ENCODE assay signal across 17 mouse cellular contexts in the genomic region with DNA sequence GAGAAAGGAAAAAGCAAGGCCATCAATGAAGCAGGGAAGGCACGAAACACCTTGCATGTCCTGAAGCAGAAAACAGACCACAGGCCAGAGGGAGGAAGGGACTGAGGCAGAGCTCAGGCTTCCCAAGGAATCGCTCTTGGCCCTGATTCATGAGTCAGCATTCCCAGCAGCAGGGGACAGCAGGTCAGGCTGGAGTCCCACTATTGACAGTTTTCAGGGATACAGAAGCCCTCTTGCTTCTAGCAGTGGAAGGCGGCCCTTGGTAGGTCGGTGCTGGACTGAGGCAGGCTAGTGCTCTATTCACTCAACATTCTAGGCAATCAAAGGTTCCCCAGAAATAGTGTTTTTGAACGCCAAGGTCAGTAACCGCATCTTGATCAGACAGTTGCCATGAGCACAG. TPM values are rescaled to one million over a fixed set of nuclear protein-coding genes. Genes with fewer than 3 reads are reported as not detected.
DNase-seq lines count a peak whose midpoint lies in the region; ATAC-seq and TF ChIP-seq lines count a peak whose summit lies in the region.
"Had no signal": no experiment of that assay in that cellular context is flagged by ENCODE, and none has a peak within 500 bp of the region (broad histone marks: within the 10 kb centered on the region; RNA-seq: fewer than 3 reads in every experiment).

No protein-coding gene starts in this region.

- H3K27me3 ChIP-seq in heart, embryonic 11.5 days (ENCODE audit: control insufficient read depth, insufficient read depth, low read length), result no peaks in the 10 kb centered on the region
- no peaks in the 10 kb centered on the region for H3K27me3 ChIP-seq in midbrain, embryonic 12.5 days
- H3K27me3 ChIP-seq in midbrain, embryonic 16.5 days (ENCODE audit: control insufficient read depth, insufficient read depth, low read depth, low read length), result no peaks in the 10 kb centered on the region
- H3K27me3 ChIP-seq in liver, postnatal 0 days (ENCODE audit: insufficient read depth, low read length), result no peaks in the 10 kb centered on the region
- H3K27me3 ChIP-seq: lung, embryonic 15.5 days had no signal

- peak; percentile 39 for DNase-seq in cerebellum, adult 11-12 months
- no peak for DNase-seq in cerebellum, adult 11 months
- no peak for DNase-seq in heart, adult 8-10 months (ENCODE audit: low spot score)
- no peak for DNase-seq in liver, postnatal 0 days
- no peak for DNase-seq in urinary bladder, postnatal 4 days (ENCODE audit: low spot score in 2 of 2)
- DNase-seq: forebrain, postnatal 0 days; gastrocnemius, postnatal 10 days; heart, postnatal 14 days; kidney, postnatal 14 days had no signal

- no peak for TF ChIP-seq CTCF in liver, postnatal 0 days (IDR thresholded peaks at IDR 0.05; ENCODE audit: low read depth)

- no peaks in the 10 kb centered on the region for H3K36me3 ChIP-seq in heart, embryonic 11.5 days (ENCODE audit: control insufficient read depth, insufficient read depth, low read length)
- H3K36me3 ChIP-seq in midbrain, embryonic 12.5 days, result no peaks in the 10 kb centered on the region
- H3K36me3 ChIP-seq in midbrain, embryonic 16.5 days (ENCODE audit: control insufficient read depth, insufficient read depth, low read length), result no peaks in the 10 kb centered on the region
- peaks cover 15% of the 10 kb centered on the region; the same call in 1 of the 2 replicates for H3K36me3 ChIP-seq in liver, postnatal 0 days (replicated peaks; ENCODE audit: insufficient read depth, low read length)
- H3K36me3 ChIP-seq: lung, embryonic 15.5 days had no signal

- ATAC-seq in heart, embryonic 11.5 days (replicated peaks; ENCODE audit: insufficient number of reproducible peaks, low FRiP score, low TSS enrichment), result no peak
- no peak for ATAC-seq in midbrain, embryonic 12.5 days (ENCODE audit: low FRiP score, low read depth)
- ATAC-seq in midbrain, embryonic 16.5 days, result no peak
- ATAC-seq in liver, postnatal 0 days, result no peak
- ATAC-seq: forebrain, postnatal 0 days had no signal

- no peak overlapping the region for H3K4me2 ChIP-seq in heart, embryonic 11.5 days
- no peak overlapping the region for H3K4me2 ChIP-seq in midbrain, embryonic 12.5 days (replicated peaks)
- no peak overlapping the region for H3K4me2 ChIP-seq in midbrain, embryonic 16.5 days (ENCODE audit: low read length)
- peak overlapping the region; percentile 71 for H3K4me2 ChIP-seq in liver, postnatal 0 days (ENCODE audit: low read depth, low read length)
- H3K4me2 ChIP-seq: lung, embryonic 15.5 days had no signal

- H3K4me1 ChIP-seq in heart, embryonic 11.5 days (ENCODE audit: control insufficient read depth, insufficient read depth, low read length), result peaks cover 69% of the 10 kb centered on the region
- peaks cover 62% of the 10 kb centered on the region for H3K4me1 ChIP-seq in midbrain, embryonic 12.5 days
- peaks cover 40% of the 10 kb centered on the region for H3K4me1 ChIP-seq in midbrain, embryonic 16.5 days (ENCODE audit: control insufficient read depth, insufficient read depth, low read length)
- H3K4me1 ChIP-seq in liver, postnatal 0 days (ENCODE audit: insufficient read depth), result peaks cover 55% of the 10 kb centered on the region

- no peaks in the 10 kb centered on the region for H3K9me3 ChIP-seq in heart, embryonic 11.5 days (replicated peaks; ENCODE audit: control insufficient read depth, low read length)
- no peaks in the 10 kb centered on the region for H3K9me3 ChIP-seq in midbrain, embryonic 12.5 days
- no peaks in the 10 kb centered on the region for H3K9me3 ChIP-seq in midbrain, embryonic 16.5 days (replicated peaks; ENCODE audit: control insufficient read depth, low read length, poor library complexity, severe bottlenecking)
- no peaks in the 10 kb centered on the region for H3K9me3 ChIP-seq in liver, postnatal 0 days (ENCODE audit: low read length)
- H3K9me3 ChIP-seq: G1E; lung, embryonic 15.5 days; midbrain, embryonic 10.5 days had no signal

- WGBS in heart, embryonic 11.5 days (ENCODE audit: insufficient replicate concordance), result 54% methylated on average over 6 of the region's 6 CpGs
- WGBS in midbrain, embryonic 12.5 days, result 67% methylated on average over 6 of the region's 6 CpGs
- WGBS in midbrain, embryonic 16.5 days, result 55% methylated on average over 6 of the region's 6 CpGs
- WGBS in liver, postnatal 0 days (ENCODE audit: insufficient replicate concordance), result 83% methylated on average over 6 of the region's 6 CpGs

- H3K4me3 ChIP-seq in heart, embryonic 11.5 days (ENCODE audit: low read depth, low read length), result no peak overlapping the region
- H3K4me3 ChIP-seq in midbrain, embryonic 12.5 days, result no peak overlapping the region
- H3K4me3 ChIP-seq in midbrain, embryonic 16.5 days (ENCODE audit: low read depth, low read length), result no peak overlapping the region
- H3K4me3 ChIP-seq in liver, postnatal 0 days (ENCODE audit: low read depth, low read length), result no peak overlapping the region
- H3K4me3 ChIP-seq: lung, embryonic 15.5 days; myocyte had no signal

- no peak overlapping the region for H3K9ac ChIP-seq in heart, embryonic 11.5 days (ENCODE audit: low read depth, low read length)
- 0 out of 2 replicates have a peak overlapping the region, but pooled peaks have one; percentile 15 for H3K9ac ChIP-seq in midbrain, embryonic 12.5 days (replicated peaks)
- H3K9ac ChIP-seq in midbrain, embryonic 16.5 days (ENCODE audit: low read depth, low read length), result no peak overlapping the region
- H3K9ac ChIP-seq in liver, postnatal 0 days (replicated peaks), result peak overlapping the region; percentile 35
- H3K9ac ChIP-seq: forebrain, postnatal 0 days; lung, embryonic 15.5 days had no signal

- TF ChIP-seq EP300 in liver, postnatal 0 days (IDR thresholded peaks at IDR 0.05; ENCODE audit: low read depth), result no peak

- peak overlapping the region; percentile 86; the same call in 1 of the 2 replicates for H3K27ac ChIP-seq in heart, embryonic 11.5 days (ENCODE audit: low read depth, low read length)
- H3K27ac ChIP-seq in midbrain, embryonic 12.5 days (replicated peaks), result 0 out of 2 replicates have a peak overlapping the region, but pooled peaks have one; percentile 15
- H3K27ac ChIP-seq in midbrain, embryonic 16.5 days (ENCODE audit: low read length), result no peak overlapping the region
- H3K27ac ChIP-seq in liver, postnatal 0 days (ENCODE audit: low read depth), result peak overlapping the region; percentile 93; the same call in 1 of the 2 replicates
- H3K27ac ChIP-seq: lung, embryonic 15.5 days; midbrain, embryonic 10.5 days had no signal

RNA-seq across cellular contexts. Expression of gene Ube2o, which starts 6.8 kb away (rescaled TPM):
- polyA plus RNA-seq in heart, embryonic 11.5 days (2014; fragmentation: Nextera tagmentation; extraction: Ambion mirVana), result 14.7 and 17.1 TPM in 2 replicates
- 10 to 100 TPM; 27.4 to 33.1 (median 29.8) TPM for total RNA-seq in heart, adult 8-10 months (2022)
- 17.9 and 19.0 TPM in 2 replicates for polyA plus RNA-seq in midbrain, embryonic 12.5 days (2016; fragmentation: Nextera tagmentation; extraction: Ambion mirVana)
- polyA plus RNA-seq in midbrain, embryonic 16.5 days (2015; fragmentation: Nextera tagmentation; extraction: Ambion mirVana), result 15.5 and 17.0 TPM in 2 replicates
- polyA plus RNA-seq in liver, postnatal 0 days (2015; fragmentation: Nextera tagmentation; extraction: Ambion mirVana), result 15.2 and 16.3 TPM in 2 replicates

RNA-seq across cellular contexts. Expression of gene Aanat, which starts 11.7 kb away (rescaled TPM):
- polyA plus RNA-seq in heart, embryonic 11.5 days (2014; fragmentation: Nextera tagmentation; extraction: Ambion mirVana), result not detected in 2 replicates
- total RNA-seq in heart, adult 8-10 months (2022), result not detected
- 0.18 and 0.41 TPM in 2 replicates for polyA plus RNA-seq in midbrain, embryonic 12.5 days (2016; fragmentation: Nextera tagmentation; extraction: Ambion mirVana)
- polyA plus RNA-seq in midbrain, embryonic 16.5 days (2015; fragmentation: Nextera tagmentation; extraction: Ambion mirVana), result 0.20 and 0.36 TPM in 2 replicates
- polyA plus RNA-seq in liver, postnatal 0 days (2015; fragmentation: Nextera tagmentation; extraction: Ambion mirVana), result not detected in 2 replicates
- total RNA-seq: G1E; gastrocnemius, postnatal 10 days; heart, postnatal 14 days had no signal
- polyA plus RNA-seq: G1E; intestine, embryonic 14.5 days; lung, embryonic 15.5 days; midbrain, embryonic 10.5 days; myocyte had no signal

RNA-seq across cellular contexts. Expression of gene Sphk1, which starts 43.8 kb away (rescaled TPM):
- 2.1 and 3.0 TPM in 2 replicates for polyA plus RNA-seq in heart, embryonic 11.5 days (2014; fragmentation: Nextera tagmentation; extraction: Ambion mirVana)
- total RNA-seq in heart, adult 8-10 months (2022), result 1 to 10 TPM in 1 of 4 experiments, under 1 TPM in 3; 0.57 to 1.3 (median 0.98) TPM
- 4.6 and 7.1 TPM in 2 replicates for polyA plus RNA-seq in midbrain, embryonic 12.5 days (2016; fragmentation: Nextera tagmentation; extraction: Ambion mirVana)
- polyA plus RNA-seq in midbrain, embryonic 16.5 days (2015; fragmentation: Nextera tagmentation; extraction: Ambion mirVana), result 4.4 and 5.5 TPM in 2 replicates
- polyA plus RNA-seq in liver, postnatal 0 days (2015; fragmentation: Nextera tagmentation; extraction: Ambion mirVana), result 15.5 and 17.4 TPM in 2 replicates

RNA-seq across cellular contexts. Expression of gene Rhbdf2, which starts 52.3 kb away (rescaled TPM):
- polyA plus RNA-seq in heart, embryonic 11.5 days (2014; fragmentation: Nextera tagmentation; extraction: Ambion mirVana), result 5.0 and 6.0 TPM in 2 replicates
- 10 to 100 TPM in 3 of 4 experiments, 1 to 10 TPM in 1; 8.7 to 12.6 (median 10.6) TPM for total RNA-seq in heart, adult 8-10 months (2022)
- 1.1 and 1.8 TPM in 2 replicates for polyA plus RNA-seq in midbrain, embryonic 12.5 days (2016; fragmentation: Nextera tagmentation; extraction: Ambion mirVana)
- polyA plus RNA-seq in midbrain, embryonic 16.5 days (2015; fragmentation: Nextera tagmentation; extraction: Ambion mirVana), result 0.93 and 1.2 TPM in 2 replicates
- polyA plus RNA-seq in liver, postnatal 0 days (2015; fragmentation: Nextera tagmentation; extraction: Ambion mirVana), result 4.9 and 6.2 TPM in 2 replicates

Comparison
In these comparisons a context has a peak if more than half of its experiments do, and no peak if none do; other contexts are left out.
1. H3K9ac ChIP-seq: peak in midbrain, embryonic 12.5 days (single experiment) and liver, postnatal 0 days (single experiment); none in heart, embryonic 11.5 days (single experiment) and midbrain, embryonic 16.5 days (single experiment).